Mouse (Mus musculus) CD8-positive naive resting alpha-beta T cell, adult 2 months (primary cell): ENCODE measurements around the gene Slc51a.
A peak's percentile ranks its signal among the peaks of the same experiment; 100 is the strongest.

ENCODE experiments used
- DNase-seq, 2 experiments: peaks; one replicate each; pipeline ENCODE4 v3.0.0; 2022; ENCODE audit warnings: low read depth in 2 of 2, low spot score in 2 of 2

Slc51a gene

GRCm38 (mm10) chr16:32487234-32488111 is at the start of gene Slc51a:
Slc51a (minus strand) TSS chr16:32487879.
- DNase-seq, result no peak

DNA sequence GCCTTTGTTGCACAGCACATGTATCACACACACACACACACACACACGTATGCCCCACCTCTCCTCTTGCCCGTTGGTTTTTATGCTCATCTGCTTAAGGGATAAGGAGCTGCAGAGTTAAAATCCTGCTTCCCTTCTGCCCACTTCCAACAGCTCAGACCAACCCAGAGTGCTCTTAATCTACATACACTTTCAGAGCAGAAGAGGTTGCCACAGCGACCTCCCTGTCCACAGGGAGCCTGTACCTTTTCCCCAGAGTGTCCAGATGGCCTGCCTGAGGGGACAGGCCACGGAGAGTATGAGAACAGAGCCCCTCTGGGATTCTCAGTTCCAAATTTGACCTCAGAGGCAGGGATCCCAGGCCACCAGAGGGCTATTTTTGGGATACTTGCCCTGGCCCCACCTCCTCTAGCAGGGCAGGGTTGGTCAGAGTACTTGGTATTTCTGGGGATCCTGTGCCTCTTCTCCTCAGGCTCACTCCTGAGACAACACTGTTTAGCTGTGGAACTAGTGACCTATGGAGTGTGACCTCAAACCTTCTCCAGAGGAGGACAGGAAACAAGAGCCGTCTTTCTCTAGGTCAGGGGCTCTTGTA is 47.6 kb upstream of the Slc51a start:
- no peak for DNase-seq

- DNase-seq, result no peak
Observed at GRCm38 (mm10) chr16:32532878-32533826, 45.5 kb upstream of the Slc51a start.

- no peak for DNase-seq
Observed at GRCm38 (mm10) chr16:32526906-32527305, 39.2 kb upstream of the Slc51a start.

GRCm38 (mm10) chr16:32524244-32524615 is 36.6 kb upstream of the Slc51a start:
- DNase-seq, result no peak

GRCm38 (mm10) chr16:32523462-32524243 is 36.0 kb upstream of the Slc51a start:
- DNase-seq, result no peak

GRCm38 (mm10) chr16:32522578-32523194 is 35.0 kb upstream of the Slc51a start:
- no peak for DNase-seq

DNA sequence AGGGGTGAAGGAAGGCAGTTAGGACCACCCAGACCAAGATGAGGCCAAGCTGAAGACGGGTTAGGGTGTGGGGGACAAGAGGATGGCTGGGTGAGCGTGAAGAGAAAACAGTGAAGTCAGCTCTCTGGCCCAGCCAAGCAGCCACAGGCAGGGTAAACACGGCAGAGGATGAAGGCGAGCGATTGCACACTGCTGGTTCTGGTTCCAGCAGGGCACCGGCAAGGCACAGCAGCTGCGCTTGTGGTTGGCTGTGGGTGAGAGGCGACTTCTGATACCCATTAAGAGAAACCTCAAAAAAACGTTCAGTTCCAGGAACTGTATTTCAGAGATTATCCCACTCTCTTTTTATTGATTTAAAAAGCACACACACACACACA is 32.7 kb upstream of the Slc51a start:
- peak; percentile 44 for DNase-seq

DNA sequence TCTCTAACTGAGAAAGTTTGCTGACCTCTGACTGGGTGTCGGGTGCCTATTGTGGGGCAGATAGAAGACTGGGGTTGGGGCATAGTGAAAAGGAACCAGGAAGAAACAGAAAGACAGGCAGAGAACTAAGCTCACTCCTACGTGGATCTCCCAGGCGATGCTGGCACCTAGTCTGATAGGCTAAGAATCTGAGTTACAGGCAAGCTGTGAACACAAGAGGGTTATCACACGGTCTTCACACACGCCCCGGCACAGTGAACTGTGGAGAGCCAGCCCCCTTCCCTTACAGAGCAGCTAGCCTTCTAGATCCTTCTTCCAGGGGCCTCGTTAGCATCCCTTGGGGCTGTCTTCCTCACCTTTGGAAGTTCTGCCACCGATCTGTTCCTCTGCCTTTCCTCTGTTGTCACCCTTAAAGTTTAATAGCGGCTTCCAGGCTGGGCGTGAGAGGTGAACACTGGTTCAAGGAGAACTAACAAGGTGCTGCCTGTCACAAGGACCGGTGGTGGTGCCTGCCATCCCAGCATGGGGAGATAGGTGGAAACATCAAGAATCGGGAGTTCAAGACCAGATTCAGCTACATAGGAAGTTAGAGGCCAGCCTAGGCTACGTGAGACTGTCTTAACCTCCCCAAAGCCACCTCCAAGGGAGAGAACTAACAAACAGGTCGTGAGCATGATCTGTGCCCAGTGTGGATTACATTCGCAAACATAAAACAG is 32.1 kb upstream of the Slc51a start:
- no peak for DNase-seq

- DNase-seq, result no peak
Observed at GRCm38 (mm10) chr16:32517785-32518481, 30.3 kb upstream of the Slc51a start.

DNA sequence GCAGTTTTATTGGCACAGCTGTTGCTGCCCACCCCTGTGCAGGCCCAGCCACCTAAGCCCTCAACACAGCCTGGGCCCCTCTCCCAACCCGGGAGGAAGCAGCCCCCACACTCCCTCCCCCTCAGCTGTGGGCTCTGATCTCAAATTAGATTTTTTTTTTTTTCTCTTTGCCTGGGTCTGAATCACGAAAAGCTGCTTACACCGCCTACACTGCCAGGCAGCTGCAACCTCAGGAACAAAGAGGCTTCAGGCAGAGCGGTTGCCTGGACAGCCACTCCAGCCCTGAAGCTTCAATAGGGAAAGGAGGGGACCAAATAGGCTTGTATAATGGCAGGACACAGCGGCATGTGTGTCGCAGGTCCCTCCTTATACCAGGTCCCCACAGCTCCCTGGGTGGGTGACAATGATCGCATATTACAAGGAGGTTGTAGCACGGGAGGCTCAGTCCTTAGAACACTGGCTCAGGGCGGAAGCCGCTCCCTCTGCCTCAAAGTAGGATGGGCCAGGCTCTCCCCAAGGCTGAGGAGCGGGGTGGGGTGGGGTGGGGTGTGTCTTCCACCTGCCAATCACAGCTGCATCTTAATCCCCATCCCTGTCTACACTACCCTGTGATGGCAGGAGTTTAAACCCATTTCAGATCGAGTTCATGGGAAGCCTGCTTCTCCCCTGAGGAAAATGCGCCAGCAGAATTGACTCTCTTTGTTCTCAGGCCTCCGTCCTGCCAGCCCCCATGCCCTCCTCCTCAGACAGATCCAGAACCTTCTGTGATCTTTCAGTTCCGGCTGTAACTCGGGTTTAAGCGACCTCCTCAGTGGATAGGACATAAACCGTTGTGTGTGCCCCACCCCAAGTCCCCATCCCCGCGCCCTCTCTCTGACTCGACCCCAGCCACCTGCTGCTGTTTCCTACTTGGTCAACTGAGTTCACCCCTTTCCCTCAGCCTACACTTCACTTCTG is 28.6 kb upstream of the Slc51a start:
- peak; percentile 15 to 18 for DNase-seq

DNA sequence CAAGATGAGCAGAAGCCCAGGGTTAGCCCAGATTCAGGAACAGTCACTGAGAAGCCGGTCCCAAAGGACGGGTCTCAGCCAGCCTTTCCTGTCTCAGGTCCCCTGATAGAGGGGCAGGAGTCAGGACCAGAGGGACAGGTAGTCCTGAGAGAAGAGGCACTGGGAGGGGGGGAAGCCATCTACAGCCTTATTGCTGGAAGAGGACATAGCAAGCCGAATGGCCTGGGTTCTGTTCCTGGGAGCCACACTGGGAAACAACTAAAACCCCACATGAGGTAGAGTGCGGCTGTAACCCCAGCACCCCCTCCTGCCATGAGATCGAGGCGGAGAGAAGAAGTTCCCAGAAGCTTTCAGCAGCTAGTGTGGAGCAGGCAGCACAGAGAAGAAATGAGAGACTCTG is 26.3 kb upstream of the Slc51a start:
- no peak for DNase-seq

DNA sequence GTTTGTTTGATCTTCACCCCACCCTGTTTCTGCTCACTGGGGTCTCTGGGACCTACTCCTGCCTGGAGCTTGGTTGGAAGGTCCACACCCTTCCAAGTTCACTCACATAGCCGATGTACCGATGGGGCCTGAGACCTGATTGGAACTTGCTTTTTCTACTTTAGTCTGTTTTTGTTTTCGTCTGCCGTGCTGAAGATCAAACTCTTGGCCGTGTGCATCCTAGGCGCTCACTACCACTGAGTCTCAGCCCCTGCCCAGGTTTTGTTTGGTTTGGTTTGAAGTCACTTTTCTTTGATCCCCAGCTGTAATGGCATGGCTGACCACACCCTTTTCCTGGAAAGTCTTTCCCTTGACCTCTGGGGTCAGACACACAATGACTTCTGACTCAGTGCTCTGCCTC is 25.7 kb upstream of the Slc51a start:
- no peak for DNase-seq

GRCm38 (mm10) chr16:32512921-32513320 is 25.2 kb upstream of the Slc51a start:
- DNase-seq, result no peak

DNA sequence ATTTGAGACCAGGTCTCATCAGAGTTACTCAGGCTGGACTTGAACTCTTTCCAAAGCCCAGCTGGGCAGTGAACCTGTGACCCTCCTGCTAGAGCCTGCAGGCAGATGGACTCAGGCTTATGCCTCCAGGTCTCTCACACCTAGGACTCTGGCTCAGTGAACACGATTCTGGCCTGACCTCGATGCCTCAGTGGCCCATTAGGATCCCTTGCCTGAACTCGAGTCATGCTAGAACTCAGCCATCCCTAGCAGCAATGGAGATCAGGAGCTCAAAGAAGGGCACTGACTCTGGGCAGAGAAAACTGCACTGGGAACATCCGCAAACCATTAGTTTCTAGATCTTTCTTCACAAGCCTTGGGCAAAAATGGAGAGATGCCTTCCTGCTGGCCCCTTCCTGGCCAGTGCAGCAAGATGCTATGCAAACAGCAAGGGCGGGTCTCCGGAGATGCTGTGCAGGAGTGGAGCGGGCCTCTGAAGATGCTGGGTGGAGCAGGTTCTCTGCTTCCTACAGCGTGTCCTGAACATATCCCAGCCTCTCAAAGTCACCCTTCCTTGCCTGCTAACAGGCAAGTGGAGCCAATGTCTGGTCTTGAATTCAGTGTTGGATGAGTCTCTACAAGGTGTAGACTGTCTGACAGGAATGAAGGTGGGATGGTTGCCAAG is 24.3 kb upstream of the Slc51a start:
- DNase-seq, result no peak

GRCm38 (mm10) chr16:32511338-32511734 is 23.7 kb upstream of the Slc51a start:
- DNase-seq, result no peak
